Mouse (Mus musculus): ENCODE measurements at regions not wholly inside any gene's neighbourhood (a gene's known extent, or its start where the extent isn't known, plus 50 kb on each side); places are given as distances from the start of the nearest gene placed in this dataset.
A peak's percentile ranks its signal among the peaks of the same experiment; 100 is the strongest.

- DNase-seq, result no peak
Measured at GRCm38 (mm10) chr4:131383862-131384261, 439.7 kb downstream of the Matn1 start.

GRCm38 (mm10) chr4:131386961-131387360, 442.8 kb downstream of the Matn1 start:
- DNase-seq, result no peak

- DNase-seq, result no peak
Measured at GRCm38 (mm10) chr4:131391119-131391923, 446.8 kb downstream of the Ptpru start.

- no peak for DNase-seq
Measured at GRCm38 (mm10) chr4:131391924-131392297, 446.2 kb downstream of the Ptpru start.

GRCm38 (mm10) chr4:131392478-131392877, 445.6 kb downstream of the Ptpru start:
- DNase-seq, result no peak

GRCm38 (mm10) chr4:131396226-131396840, 441.8 kb downstream of the Ptpru start:
- DNase-seq, result no peak

GRCm38 (mm10) chr4:131397161-131397560, 440.9 kb downstream of the Ptpru start:
- DNase-seq, result no peak

- peak; percentile 6 for DNase-seq
Measured at GRCm38 (mm10) chr4:131400756-131401155, 437.3 kb downstream of the Ptpru start.

- DNase-seq, result no peak
Measured at GRCm38 (mm10) chr4:131401255-131401654, 436.8 kb downstream of the Ptpru start.

- DNase-seq, result no peak
Measured at GRCm38 (mm10) chr4:131405376-131406017, 432.6 kb downstream of the Ptpru start.

- DNase-seq, result no peak
Measured at GRCm38 (mm10) chr4:131407464-131407863, 430.6 kb downstream of the Ptpru start.

GRCm38 (mm10) chr4:131408644-131409043, 429.4 kb downstream of the Ptpru start:
- no peak for DNase-seq

GRCm38 (mm10) chr4:131409805-131410204, 428.3 kb downstream of the Ptpru start:
- DNase-seq, result no peak

- DNase-seq, result no peak
Measured at GRCm38 (mm10) chr4:131411936-131412335, 426.2 kb downstream of the Ptpru start.

- DNase-seq, result no peak
Measured at GRCm38 (mm10) chr4:131413380-131413779, 424.7 kb downstream of the Ptpru start.

GRCm38 (mm10) chr4:131415453-131415852, 422.6 kb downstream of the Ptpru start:
- no peak for DNase-seq

- no peak for DNase-seq
Measured at GRCm38 (mm10) chr4:131416209-131416608, 421.9 kb downstream of the Ptpru start.

GRCm38 (mm10) chr4:131417159-131417748, 420.8 kb downstream of the Ptpru start:
- no peak for DNase-seq

GRCm38 (mm10) chr4:131425311-131425710, 412.8 kb downstream of the Ptpru start:
- DNase-seq, result no peak

GRCm38 (mm10) chr4:131427871-131428270, 410.2 kb downstream of the Ptpru start:
- DNase-seq, result no peak

- no peak for DNase-seq
Measured at GRCm38 (mm10) chr4:131429356-131429755, 408.7 kb downstream of the Ptpru start.

- no peak for DNase-seq
Measured at GRCm38 (mm10) chr4:131430420-131430819, 407.7 kb downstream of the Ptpru start.

GRCm38 (mm10) chr4:131431188-131431587, 406.9 kb downstream of the Ptpru start:
- peak; percentile 30 for DNase-seq

Data from thymus, postnatal 25 days (tissue).